Mouse (Mus musculus): ENCODE data around the gene Itga1. TPM values are rescaled to one million over a fixed set of nuclear protein-coding genes. Genes with fewer than 3 reads are reported as not detected.

Gene Itga1
- polyA plus RNA-seq, 1 experiment from 2014 or later = 6.4 TPM

GRCm38 (mm10) chr13:115124521-115124920 lies 22.8 kb upstream of the Itga1 start:
- no peaks in the 10 kb centered on the region for H3K9me3 ChIP-seq
- H3K36me3 ChIP-seq = no peaks in the 10 kb centered on the region
- no peak overlapping the region for H3K9ac ChIP-seq (replicated peaks)
- 89% methylated on average over 1 of the region's 1 CpGs for WGBS
- ATAC-seq = no peak
- H3K4me1 ChIP-seq (replicated peaks) = no peaks in the 10 kb centered on the region
- no peak overlapping the region for H3K4me2 ChIP-seq (replicated peaks)
- no peak overlapping the region for H3K27ac ChIP-seq
- no peak overlapping the region for H3K4me3 ChIP-seq (replicated peaks)
- no peaks in the 10 kb centered on the region for H3K27me3 ChIP-seq

DNA sequence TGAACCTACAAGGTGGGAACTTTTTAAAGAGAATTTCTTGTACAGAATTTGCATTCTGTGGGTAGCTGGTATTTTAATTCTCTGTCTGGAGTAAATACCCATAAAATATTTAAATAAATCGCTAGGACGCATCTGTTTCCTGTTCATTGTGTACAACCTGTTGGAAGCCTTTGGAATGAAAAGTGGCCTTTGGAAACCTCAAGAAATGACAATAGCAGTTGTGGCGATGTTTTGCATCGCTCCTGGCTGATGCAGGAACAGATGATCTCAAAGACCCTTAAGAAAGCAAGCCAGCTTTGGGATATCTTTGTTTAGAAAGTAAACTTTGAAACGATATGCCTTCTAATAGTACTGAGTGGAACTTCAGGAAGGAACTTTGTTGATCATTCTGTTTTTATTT lies 17.0 kb upstream of the Itga1 start:
- Histone ChIP-seq H3K4me2 (replicated peaks) (no peak overlapping the region), H3K4me1 (replicated peaks) (no peaks in the 10 kb centered on the region), H3K36me3 (no peaks in the 10 kb centered on the region), H3K27ac (no peak overlapping the region), H3K4me3 (replicated peaks) (no peak overlapping the region), H3K9me3 (no peaks in the 10 kb centered on the region), H3K27me3 (no peaks in the 10 kb centered on the region), H3K9ac (replicated peaks) (no peak overlapping the region)
- no peak for ATAC-seq
- WGBS = 62% methylated on average over 5 of the region's 5 CpGs

DNA sequence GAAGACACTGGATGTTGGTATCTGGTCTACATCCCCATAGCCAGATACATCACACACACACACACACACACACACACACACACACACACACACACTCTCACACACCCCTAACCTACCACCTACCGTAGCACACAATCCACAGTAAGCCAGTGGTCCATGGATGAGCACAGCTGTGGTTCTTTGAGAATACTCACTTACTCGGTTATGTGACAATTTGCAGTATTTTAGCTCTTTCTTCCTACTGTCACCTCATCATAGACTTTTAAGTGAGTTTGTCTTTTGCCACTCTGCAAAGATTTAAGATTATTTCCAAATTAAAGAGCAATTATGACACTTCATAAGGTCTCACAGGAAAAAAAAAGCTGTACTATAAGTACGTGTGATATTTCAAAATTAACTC lies 16.4 kb upstream of the Itga1 start:
- no peak overlapping the region for H3K27ac ChIP-seq

GRCm38 (mm10) chr13:115116930-115117621 lies 15.3 kb upstream of the Itga1 start:
- 89% methylated on average over 3 of the region's 3 CpGs for WGBS
- H3K4me1 ChIP-seq (replicated peaks) = no peaks in the 10 kb centered on the region

More for the DNA sequence above, 16.4 kb upstream of the Itga1 start:
- WGBS = 89% methylated on average over 3 of the region's 3 CpGs
- Histone ChIP-seq H3K27me3 (no peaks in the 10 kb centered on the region), H3K9me3 (no peaks in the 10 kb centered on the region), H3K9ac (replicated peaks) (no peak overlapping the region), H3K4me2 (replicated peaks) (no peak overlapping the region), H3K36me3 (no peaks in the 10 kb centered on the region), H3K4me1 (replicated peaks) (no peaks in the 10 kb centered on the region), H3K4me3 (replicated peaks) (no peak overlapping the region)
- ATAC-seq = no peak

GRCm38 (mm10) chr13:115109628-115110027 lies 7.9 kb upstream of the Itga1 start:
- Histone ChIP-seq H3K27me3 (no peaks in the 10 kb centered on the region), H3K4me1 (replicated peaks) (no peaks in the 10 kb centered on the region), H3K9me3 (no peaks in the 10 kb centered on the region), H3K27ac (no peak overlapping the region), H3K4me2 (replicated peaks) (no peak overlapping the region), H3K9ac (replicated peaks) (no peak overlapping the region), H3K36me3 (no peaks in the 10 kb centered on the region), H3K4me3 (replicated peaks) (no peak overlapping the region)
- 83% methylated on average over 4 of the region's 4 CpGs for WGBS
- ATAC-seq = no peak

More at GRCm38 (mm10) chr13:115116930-115117621, 15.3 kb upstream of the Itga1 start:
- H3K27me3 ChIP-seq = no peaks in the 10 kb centered on the region
- no peaks in the 10 kb centered on the region for H3K36me3 ChIP-seq
- H3K4me3 ChIP-seq (replicated peaks) = no peak overlapping the region
- no peak overlapping the region for H3K27ac ChIP-seq
- H3K9ac ChIP-seq (replicated peaks) = no peak overlapping the region
- no peak overlapping the region for H3K4me2 ChIP-seq (replicated peaks)
- H3K9me3 ChIP-seq = no peaks in the 10 kb centered on the region
- ATAC-seq = no peak

DNA sequence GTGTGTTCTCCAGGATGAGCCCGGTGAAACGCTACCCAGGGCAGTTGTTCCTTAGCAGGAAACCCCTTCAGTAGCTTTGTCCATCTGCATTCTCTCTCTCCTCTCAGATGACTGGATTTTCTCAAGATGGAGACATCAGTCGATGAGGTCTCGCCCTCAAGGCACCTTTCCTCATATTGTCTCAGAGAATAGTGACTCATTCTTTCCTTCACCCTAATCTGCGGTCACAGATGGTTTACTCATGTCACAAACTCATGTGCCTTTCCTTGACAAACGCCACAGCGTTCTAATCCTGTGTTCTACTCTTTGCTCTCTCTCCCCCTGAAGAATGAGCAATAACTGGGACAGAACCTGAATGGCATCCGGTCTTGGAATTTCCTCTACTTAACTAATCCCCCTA lies 5.7 kb upstream of the Itga1 start:
- H3K4me1 ChIP-seq (replicated peaks) = no peaks in the 10 kb centered on the region
- WGBS = 80% methylated on average over 8 of the region's 8 CpGs
- no peak overlapping the region for H3K4me2 ChIP-seq (replicated peaks)
- H3K27ac ChIP-seq = no peak overlapping the region
- H3K9ac ChIP-seq (replicated peaks) = no peak overlapping the region
- H3K27me3 ChIP-seq = peaks cover 4% of the 10 kb centered on the region
- ATAC-seq = no peak
- no peaks in the 10 kb centered on the region for H3K9me3 ChIP-seq
- no peak overlapping the region for H3K4me3 ChIP-seq (replicated peaks)
- no peaks in the 10 kb centered on the region for H3K36me3 ChIP-seq

DNA sequence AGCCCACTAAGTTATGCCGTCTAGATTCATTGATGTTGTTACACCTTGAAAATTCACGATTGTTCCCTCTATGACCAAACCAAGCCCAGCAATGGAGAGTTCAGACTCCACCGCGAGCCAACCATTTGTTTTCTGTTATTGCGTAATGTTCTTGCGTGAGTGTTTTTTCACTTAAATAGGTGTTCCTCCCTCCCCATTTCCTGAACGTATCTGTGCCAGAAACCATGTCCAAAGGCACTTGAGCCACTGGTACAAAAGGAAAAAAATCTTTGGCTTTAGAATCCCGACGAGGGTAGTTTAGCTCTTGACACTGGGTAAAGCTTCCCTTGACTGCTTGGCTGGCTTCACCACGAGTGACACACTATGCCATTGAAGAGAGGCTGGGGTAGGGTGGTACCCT lies 4.4 kb upstream of the Itga1 start:
- Histone ChIP-seq H3K36me3 (no peaks in the 10 kb centered on the region), H3K4me3 (replicated peaks) (no peak overlapping the region), H3K9ac (replicated peaks) (no peak overlapping the region), H3K4me1 (replicated peaks) (peaks cover 9% of the 10 kb centered on the region), H3K9me3 (no peaks in the 10 kb centered on the region), H3K27ac (no peak overlapping the region), H3K4me2 (replicated peaks) (no peak overlapping the region), H3K27me3 (peaks cover 12% of the 10 kb centered on the region)
- no peak for ATAC-seq
- WGBS = 91% methylated on average over 10 of the region's 10 CpGs

DNA sequence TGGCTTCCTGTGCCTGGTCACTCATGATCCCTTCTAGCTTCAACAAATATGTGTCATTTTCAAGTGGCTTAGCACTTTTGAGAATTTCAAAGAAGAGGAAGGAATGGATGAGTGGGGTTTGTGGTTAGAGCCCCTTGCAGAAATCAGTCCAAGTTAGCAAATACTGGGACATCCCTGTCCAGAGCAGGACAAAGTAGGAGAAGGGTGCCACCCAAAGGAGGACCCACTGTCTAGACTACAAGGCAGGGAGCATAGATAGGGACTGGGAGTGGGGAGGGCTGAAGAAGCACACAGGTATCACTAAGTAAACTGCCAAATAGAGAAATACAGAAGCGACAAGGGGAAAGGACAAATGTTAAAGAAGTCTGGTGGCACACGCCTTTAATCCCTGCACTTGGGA lies 990 bp upstream of the Itga1 start:
- no peak for ATAC-seq
- WGBS = 97% methylated on average over 2 of the region's 2 CpGs
- no peak overlapping the region for H3K4me3 ChIP-seq (replicated peaks)

GRCm38 (mm10) chr13:115100381-115101177 lies 1.2 kb downstream of the Itga1 start:
- peaks cover 37% of the 10 kb centered on the region for H3K27me3 ChIP-seq
- H3K36me3 ChIP-seq = no peaks in the 10 kb centered on the region
- peak overlapping the region; percentile 88 for H3K4me2 ChIP-seq (replicated peaks)
- no peak for ATAC-seq
- H3K4me1 ChIP-seq (replicated peaks) = peaks cover 10% of the 10 kb centered on the region
- no peak overlapping the region for H3K9ac ChIP-seq (replicated peaks)
- H3K4me3 ChIP-seq (replicated peaks) = peak overlapping the region; percentile 50; the same call in 1 of the 2 replicates
- H3K27ac ChIP-seq = no peak overlapping the region
- 31% methylated on average over 11 of the region's 11 CpGs for WGBS
- H3K9me3 ChIP-seq = no peaks in the 10 kb centered on the region

More for the DNA sequence above, 990 bp upstream of the Itga1 start:
- peaks cover 10% of the 10 kb centered on the region for H3K4me1 ChIP-seq (replicated peaks)
- no peak overlapping the region for H3K9ac ChIP-seq (replicated peaks)
- H3K9me3 ChIP-seq = no peaks in the 10 kb centered on the region
- no peak overlapping the region for H3K4me2 ChIP-seq (replicated peaks)
- no peak overlapping the region for H3K27ac ChIP-seq
- H3K36me3 ChIP-seq = no peaks in the 10 kb centered on the region
- peaks cover 37% of the 10 kb centered on the region for H3K27me3 ChIP-seq

- Histone ChIP-seq H3K4me1 (replicated peaks) (peaks cover 10% of the 10 kb centered on the region), H3K36me3 (no peaks in the 10 kb centered on the region), H3K4me2 (replicated peaks) (no peak overlapping the region), H3K9me3 (no peaks in the 10 kb centered on the region), H3K27me3 (peaks cover 37% of the 10 kb centered on the region), H3K27ac (no peak overlapping the region), H3K4me3 (replicated peaks) (no peak overlapping the region), H3K9ac (replicated peaks) (no peak overlapping the region)
- ATAC-seq = no peak
- WGBS = 85% methylated on average over 9 of the region's 9 CpGs
Measured at GRCm38 (mm10) chr13:115099381-115099780, 2.4 kb downstream of the Itga1 start.

DNA sequence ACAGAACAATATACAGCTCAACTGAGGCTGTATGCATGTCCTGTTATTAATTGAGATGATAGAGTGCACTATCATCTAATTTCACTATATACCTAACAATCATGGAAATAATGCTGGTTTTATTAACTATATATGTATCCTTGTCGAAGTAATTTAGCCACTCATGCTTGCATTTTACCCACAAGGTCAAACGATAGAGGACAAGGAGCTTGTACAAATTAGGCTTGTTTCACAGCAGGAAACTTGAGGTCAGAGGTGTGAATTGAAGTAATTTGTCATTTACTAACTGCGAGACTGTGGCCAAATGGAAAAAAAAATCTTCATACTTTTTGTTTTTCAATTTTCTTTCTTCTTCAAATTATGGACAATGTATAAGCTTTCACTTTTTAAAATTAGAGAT lies 3.5 kb downstream of the Itga1 start:
- Histone ChIP-seq H3K4me1 (replicated peaks) (peaks cover 10% of the 10 kb centered on the region), H3K27ac (no peak overlapping the region), H3K9ac (replicated peaks) (no peak overlapping the region), H3K27me3 (peaks cover 37% of the 10 kb centered on the region), H3K4me2 (replicated peaks) (no peak overlapping the region), H3K4me3 (replicated peaks) (no peak overlapping the region), H3K9me3 (no peaks in the 10 kb centered on the region), H3K36me3 (no peaks in the 10 kb centered on the region)
- ATAC-seq = no peak
- WGBS = 87% methylated on average over 3 of the region's 3 CpGs

DNA sequence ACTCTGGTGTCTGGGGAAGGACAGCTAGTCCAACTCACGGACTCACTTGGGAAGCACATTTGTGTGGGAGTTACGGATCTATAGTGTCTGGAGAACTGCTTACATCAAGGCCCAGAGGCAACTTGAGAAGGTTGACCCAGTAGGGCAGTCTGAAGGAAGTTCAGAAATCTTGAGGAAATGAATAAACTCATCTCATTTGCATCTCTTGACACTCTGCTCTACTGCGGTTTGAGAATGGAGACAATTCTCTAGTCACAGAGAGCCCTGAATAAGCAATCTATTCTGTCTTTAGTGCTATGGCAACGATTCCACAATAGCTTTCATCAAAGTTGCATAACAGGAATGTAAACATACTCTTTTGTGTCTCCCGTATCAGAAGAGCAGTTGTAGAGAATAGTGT lies 4.8 kb downstream of the Itga1 start:
- Histone ChIP-seq H3K4me3 (replicated peaks) (no peak overlapping the region), H3K9ac (replicated peaks) (no peak overlapping the region), H3K27me3 (peaks cover 32% of the 10 kb centered on the region), H3K4me1 (replicated peaks) (peaks cover 7% of the 10 kb centered on the region), H3K4me2 (replicated peaks) (no peak overlapping the region), H3K9me3 (no peaks in the 10 kb centered on the region), H3K27ac (no peak overlapping the region), H3K36me3 (no peaks in the 10 kb centered on the region)
- ATAC-seq = no peak
- WGBS = 55% methylated on average over 5 of the region's 5 CpGs

All from midbrain, embryonic 13.5 days (tissue).